Mouse (Mus musculus) kidney, postnatal 36 days (tissue): ENCODE measurements around the gene Bud13.
"Not testable (repeated sequence)": the region's sequence is repeated elsewhere in the genome, so short reads cannot be mapped to it uniquely, and the experiment has no call there.

Experiments used
- DNase-seq, 2 experiments: peaks; one replicate each; pipeline ENCODE4 v3.0.0; 2021 to 2022; ENCODE audit warnings: mixed read lengths in 2 of 2

The Bud13 gene

GRCm38 (mm10) chr9:46302142-46302541 lies 19.3 kb downstream of the Bud13 start:
- DNase-seq: peak; percentile 43 to 66

DNA sequence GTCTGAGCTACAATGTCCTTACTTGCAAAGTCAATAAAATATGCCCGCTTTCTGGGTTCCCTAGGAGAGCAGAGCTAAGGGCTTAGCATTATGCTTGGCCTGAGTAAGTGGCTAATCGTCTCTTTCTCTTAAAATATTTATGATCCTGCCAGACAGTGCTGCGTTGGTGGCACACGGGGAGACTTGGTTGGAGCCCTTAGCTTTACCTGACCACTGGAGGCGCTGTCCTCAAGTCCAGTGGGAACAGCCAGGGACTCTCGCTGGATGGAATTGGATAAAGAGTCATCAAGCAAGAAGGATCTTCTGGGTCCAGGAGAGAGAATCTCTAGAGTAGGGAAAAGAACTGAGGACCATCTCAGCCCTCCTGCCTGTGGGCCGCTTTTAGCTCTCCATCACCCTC lies 26.3 kb downstream of the Bud13 start:
- peak; percentile 21 to 68 for DNase-seq

DNA sequence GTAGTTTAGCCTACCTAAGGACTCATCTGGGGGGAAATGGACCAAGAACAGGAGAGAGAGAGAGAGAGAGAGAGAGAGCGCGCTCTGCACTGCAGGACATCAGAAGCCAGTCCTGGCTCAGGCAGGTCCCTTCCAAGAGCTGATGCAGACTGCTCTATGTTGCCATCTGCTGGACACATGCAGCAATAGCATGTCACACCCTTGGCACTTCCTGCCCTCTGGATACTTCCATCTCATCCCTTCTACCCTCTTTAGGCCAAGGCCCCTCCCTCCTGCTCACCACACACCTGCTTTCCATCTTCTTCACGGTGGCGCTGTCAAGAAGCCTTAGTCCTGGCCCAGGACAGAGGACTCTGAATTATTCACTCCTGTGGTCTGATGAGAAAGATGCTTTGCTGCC lies 31.7 kb downstream of the Bud13 start:
- DNase-seq: peak; percentile 54 to 78

- no peak for DNase-seq
Measured at GRCm38 (mm10) chr9:46314921-46315320, 32.1 kb downstream of the Bud13 start.

- no peak for DNase-seq
Measured at GRCm38 (mm10) chr9:46315807-46316365, 33.1 kb downstream of the Bud13 start.

DNA sequence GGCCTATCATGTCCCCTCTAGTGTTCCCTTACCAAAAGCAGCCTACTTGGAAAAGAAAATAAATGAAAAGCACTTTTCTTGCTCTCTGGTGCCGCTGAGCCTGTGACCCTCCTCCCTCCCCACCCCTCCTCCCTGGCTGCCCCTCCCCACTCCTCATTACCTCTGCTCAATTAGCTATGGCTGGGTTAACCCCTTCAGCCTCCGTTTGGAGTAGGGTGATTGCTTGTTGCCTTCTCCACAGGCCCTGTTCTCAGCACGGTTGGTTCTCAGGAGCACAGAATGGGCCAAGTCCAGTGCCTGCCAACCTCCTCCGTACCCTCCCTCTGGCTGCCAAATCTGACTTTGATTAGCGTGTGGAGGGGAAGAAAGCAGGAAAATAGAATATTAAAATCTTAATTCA lies 33.6 kb downstream of the Bud13 start:
- no peak for DNase-seq

GRCm38 (mm10) chr9:46316909-46317308 lies 34.1 kb downstream of the Bud13 start:
- DNase-seq: no peak

DNA sequence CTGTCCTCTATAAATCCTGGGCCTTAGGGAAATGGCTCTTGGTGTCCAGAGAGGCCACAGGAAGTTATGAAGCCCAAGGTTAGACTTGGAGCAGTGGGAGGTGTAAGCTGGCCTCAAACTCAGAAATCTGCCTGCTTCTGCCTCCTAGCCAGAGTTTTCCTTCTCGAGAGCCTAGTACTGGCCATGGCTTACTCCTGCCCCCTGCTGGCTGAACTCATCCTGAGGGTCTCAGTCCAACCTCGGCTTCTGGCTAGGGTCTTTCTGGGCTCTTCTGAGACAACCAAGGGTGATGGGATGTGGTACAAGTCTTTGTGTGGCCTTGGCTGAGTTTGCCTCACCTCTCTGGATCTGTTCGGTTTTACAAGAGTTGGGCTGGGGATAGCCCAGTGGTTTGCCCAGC lies 35.1 kb downstream of the Bud13 start:
- no peak for DNase-seq

- not testable (repeated sequence) for DNase-seq
Measured at GRCm38 (mm10) chr9:46319886-46320285, 37.1 kb downstream of the Bud13 start, which contains the start of gene 4931429L15Rik. Gene 4931429L15Rik, minus strand, starts transcription at chr9:46319986.

DNA sequence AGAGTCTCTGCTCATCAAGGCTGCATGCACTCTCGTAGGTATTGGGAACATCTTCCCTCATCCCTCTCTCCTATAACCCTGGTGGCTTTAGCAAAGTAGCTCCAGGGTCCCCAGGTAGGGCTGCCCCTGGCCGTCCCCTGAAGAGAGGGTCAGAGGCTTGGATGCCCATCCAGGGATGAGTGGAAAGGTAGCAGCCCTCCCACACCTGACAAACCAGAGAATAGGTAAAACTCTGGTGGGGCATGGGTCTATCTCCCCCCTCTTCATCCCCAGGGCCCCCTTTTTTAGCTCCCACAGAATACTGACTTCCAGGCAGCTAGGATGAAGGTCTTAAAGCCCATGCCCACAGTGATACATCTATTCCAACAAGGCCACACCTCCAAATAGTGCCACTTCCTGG lies 37.7 kb downstream of the Bud13 start:
- no peak for DNase-seq

DNA sequence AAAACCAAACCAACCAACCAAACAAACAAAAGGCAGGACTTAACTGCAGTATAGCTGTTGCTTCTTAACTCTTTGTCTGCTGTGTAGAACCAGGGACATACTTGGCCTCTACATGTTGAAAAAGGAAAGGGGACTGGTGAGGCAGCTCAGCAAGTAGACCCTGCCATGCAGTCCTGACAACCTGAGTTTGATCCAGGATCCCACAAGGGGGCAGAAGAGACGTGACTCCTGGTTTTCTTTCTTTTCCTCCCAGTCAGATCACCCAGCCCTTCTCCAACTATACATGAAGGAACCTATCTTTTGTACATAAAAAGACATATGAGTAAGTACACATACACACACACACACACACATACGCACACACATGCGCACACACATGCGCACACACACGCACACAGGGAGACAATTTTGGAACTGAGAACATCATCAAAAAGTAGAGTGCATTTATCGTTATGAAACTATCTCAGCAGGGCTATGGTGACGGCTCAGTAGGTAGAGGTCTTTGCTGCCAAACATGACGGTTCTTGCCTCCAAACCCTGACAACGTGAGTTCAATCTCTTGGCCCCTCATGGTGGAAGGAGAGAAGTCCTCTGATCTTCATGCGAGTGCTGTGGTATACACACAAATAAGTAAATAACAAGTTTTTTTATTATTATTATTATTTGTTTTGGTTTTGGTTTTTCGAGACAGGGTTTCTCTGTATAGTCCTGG lies 44.0 kb downstream of the Bud13 start:
- no peak for DNase-seq

DNA sequence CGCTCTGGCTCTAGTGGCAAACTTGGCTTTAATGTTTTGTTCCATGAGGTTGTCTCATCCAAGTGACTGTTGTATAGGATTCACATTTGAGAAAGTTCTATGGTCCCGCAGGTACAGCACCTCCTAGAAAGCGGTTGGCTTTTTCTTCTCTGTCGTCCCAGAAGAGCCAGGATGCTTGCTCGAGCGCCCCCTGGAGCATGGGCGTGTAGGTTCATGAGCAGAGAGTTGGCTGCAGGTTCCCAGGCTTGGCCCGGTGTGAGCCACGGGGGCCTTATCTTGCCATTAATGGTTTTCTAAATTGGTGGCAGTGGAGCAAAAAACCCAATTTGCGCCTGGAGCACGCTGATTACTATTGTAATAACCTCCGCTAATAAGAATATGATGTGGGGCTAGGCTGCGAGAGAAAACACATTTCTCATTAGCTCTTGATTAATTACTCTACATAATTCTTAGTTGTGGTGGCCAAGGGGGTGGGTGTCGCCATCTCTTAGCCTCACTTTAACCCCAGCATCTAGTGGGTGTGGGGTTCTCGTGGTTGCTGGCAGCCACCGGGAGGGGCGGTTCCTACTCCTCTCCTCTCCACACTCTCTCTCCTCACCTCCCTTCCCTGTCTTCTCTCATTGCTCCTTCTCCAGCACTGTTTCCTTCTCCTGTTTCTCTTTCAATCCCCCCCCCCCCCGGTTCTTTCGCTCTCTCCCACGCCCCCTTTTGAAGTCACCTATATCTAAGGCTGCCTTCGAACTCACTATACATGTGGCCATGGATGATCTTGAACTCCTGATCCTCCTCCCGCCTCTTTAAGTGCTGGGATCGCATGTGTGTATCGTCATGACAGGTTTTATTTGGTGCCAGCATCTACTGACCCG lies 45.1 kb downstream of the Bud13 start:
- DNase-seq: no peak

DNA sequence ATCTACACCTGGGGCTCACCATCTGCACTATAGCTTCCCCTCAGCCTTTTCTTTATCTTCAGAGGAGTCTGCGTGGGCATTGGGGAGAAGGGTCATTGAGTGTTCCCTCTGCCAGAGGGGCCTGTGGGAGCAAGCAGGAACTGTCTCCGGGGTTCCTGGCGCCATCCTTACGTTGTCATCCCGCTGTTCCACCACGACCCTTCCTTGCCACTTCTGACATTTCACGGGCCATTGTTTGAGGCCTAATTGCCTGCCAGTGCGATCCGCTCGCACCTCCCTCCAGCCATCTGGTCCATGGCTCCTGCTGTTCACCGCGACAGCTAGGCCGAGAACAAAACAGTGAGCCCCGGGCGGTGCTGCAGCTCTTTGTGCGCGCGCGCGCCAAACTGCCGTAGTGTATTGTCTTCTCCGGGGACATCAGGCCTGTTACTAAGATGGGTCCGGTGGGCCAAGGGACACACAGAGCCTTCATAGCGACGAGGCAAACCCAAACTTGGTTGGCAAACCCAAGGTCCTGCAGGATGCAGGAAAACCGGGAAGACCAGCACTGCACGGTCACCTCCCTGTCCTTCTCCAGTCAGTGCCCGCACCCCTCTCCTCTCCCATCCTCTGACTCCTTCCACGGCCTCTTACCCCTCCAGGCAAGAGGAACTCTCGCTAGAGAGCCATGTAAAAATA lies 45.9 kb downstream of the Bud13 start:
- peak in 1 of 2 experiments; percentile 26 for DNase-seq

DNA sequence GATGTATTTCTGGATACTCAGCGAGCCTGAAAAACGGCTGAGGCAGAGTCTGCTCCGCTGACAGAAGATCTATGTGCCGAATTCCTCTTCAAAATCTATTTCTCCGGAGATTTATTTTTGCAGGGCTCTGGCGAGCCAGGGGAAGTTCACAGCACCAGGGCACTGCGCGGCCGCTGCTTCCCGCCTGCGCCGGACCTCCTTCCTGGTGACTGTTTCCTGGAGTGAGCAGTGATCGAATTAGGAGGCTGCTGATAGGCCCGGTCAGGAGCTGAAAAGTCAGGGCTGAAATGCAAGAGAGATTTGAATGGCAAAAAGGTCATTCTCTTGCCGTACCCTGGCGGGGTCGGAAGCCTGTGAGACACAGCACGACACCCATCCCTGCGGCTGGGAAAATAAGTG lies 46.4 kb downstream of the Bud13 start:
- DNase-seq: peak in 1 of 2 experiments; percentile 28

- DNase-seq: no peak
Measured at GRCm38 (mm10) chr9:46329801-46330585, 47.2 kb downstream of the Bud13 start.

DNA sequence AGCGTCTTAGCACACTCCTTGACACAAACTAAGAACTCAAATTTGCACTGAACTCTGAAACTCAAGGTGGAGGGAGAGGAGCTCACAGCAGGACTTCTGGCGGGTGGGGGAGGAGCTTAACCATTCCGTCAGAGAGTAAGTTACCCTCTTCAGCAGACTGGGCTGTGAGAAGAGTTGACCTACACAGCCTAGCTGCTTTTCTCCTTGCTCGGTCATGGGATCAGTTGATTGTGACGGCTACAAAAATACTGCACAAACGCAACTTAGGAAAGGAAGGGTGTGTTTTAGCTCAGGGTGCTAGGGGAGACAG lies 47.7 kb downstream of the Bud13 start:
- DNase-seq: no peak

DNA sequence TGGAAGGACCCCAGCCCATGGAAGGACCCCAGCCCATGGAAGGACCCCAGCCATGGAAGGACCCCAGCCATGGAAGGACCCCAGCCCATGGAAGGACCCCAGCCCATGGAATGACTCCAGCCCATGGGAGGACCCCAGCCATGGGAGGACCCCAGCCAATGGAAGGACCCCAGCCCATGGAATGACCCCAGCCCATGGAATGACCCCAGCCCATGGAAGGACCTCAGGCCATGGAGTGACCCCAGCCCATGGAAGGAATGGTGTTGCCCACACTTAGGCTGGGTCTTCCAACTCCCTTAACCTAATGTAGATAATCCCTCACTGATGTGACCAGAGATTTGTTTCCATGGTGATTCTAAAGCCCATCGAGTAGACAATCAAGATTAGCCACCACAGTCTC lies 48.5 kb downstream of the Bud13 start:
- DNase-seq: no peak

- no peak for DNase-seq
Measured at GRCm38 (mm10) chr9:46334471-46335025, 51.7 kb downstream of the Bud13 start.

- no peak for DNase-seq
Measured at GRCm38 (mm10) chr9:46335461-46335995, 52.7 kb downstream of the Bud13 start.

- not testable (repeated sequence) for DNase-seq
Measured at GRCm38 (mm10) chr9:46336294-46336693, 53.5 kb downstream of the Bud13 start.

DNA sequence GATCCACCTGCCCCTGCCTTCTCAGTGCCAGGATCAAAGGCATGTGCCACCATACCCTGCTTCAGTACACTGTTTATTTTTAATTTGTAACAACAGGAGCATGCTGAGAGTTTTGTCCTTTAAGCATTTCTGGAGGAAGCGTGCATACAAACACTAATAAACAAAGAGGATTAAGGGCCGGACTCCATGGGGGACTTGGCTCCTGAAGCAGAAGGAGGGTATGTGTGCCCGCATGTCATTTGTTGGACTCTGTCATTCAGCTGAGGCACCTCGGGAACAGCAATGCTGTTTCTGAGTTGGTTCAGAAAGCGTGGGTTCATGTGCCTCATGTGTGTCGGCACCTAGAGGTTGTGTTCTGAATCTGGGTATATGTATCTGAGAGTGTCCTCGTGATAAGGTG lies 54.5 kb downstream of the Bud13 start:
- DNase-seq: no peak

DNA sequence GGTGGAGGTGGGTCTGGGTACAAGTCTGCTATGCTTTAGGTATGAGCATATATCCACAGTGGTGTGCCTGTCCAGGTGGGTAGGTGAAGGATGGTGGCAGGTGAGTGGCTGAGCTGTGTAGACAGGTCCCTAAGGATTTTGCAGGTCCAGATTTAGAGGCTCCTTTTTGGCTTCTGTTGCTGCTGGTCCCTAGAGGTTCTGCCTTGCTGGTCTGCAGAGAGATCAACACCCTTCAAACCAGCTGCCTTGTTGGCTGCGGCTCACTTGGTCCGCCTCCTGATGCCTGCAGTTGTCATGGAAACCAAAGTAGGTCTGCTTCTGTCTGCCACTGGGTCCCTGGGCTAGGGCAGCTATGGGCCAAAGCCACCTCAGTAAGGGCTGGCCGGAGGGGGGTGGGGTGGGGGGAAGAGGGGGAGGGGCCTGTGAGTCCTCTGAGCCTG lies 55.1 kb downstream of the Bud13 start:
- no peak for DNase-seq
